Mouse (Mus musculus) bone marrow, adult 2 months (tissue): ENCODE data around the gene Pogk.

Source experiments
- CTCF ChIP-seq: fragments of 200-500 bp; IDR thresholded peaks from 2 replicates; pipeline ENCODE4 v1.5.1; 2011; ENCODE audit warnings: low read length, control low read depth; ENCODE audit not compliant: control insufficient read depth, insufficient read depth
- POLR2A ChIP-seq: fragments of 200-500 bp; IDR thresholded peaks from 2 replicates; pipeline ENCODE4 v1.6.1; 2011; ENCODE audit warnings: low read depth, mild to moderate bottlenecking, control low read depth, low read length, borderline replicate concordance; ENCODE audit not compliant: control insufficient read depth

DNA sequence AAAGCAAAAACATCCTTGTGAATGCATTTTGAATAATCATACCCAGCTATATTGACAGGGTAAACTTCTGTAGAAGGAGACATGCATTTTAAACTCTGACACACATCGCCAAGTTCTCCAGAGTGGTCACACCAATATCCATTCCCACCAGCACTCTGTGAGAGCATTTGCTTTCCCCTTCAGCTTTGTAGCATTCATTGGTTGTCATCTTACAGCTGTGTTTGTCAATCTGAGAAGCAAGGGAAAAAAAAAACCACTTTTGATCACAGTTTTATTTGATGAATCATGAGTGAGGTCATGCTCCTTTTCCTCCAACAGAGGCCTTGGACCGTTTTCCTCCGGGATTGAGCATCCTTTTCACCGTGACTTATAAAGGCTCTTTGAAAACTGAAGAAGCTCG is 66.1 kb downstream of the Pogk start:
- TF ChIP-seq POLR2A (no peak), CTCF (no peak)
